Mouse (Mus musculus) cerebellum, adult 18-20 months (tissue): ENCODE results near the gene Zbp1.
A peak's percentile ranks its signal among the peaks of the same experiment; 100 is the strongest.

Source experiments
- DNase-seq, 2 experiments: peaks; one replicate each; pipeline ENCODE4 v3.0.0; 2021

Gene Zbp1

DNA sequence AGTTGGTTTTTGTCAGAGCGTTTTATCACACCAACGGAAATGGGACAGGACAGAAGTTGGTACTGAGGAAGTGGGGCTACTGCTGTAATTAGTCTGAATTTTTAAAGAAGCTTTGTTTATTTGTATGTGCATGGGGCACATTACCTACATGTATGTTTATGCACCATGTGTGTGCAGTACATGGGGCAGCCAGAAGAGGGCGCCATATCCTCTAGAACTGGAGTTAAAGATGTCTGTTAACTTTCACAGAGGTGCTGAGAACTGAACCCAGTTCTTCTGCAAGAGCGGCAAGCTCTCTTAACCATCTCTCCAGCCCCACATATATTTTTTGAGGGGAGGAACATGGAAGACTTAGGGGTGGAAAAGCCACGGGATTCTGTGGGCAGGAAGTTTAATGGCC is 43.0 kb downstream of the Zbp1 start:
- DNase-seq: no peak

DNA sequence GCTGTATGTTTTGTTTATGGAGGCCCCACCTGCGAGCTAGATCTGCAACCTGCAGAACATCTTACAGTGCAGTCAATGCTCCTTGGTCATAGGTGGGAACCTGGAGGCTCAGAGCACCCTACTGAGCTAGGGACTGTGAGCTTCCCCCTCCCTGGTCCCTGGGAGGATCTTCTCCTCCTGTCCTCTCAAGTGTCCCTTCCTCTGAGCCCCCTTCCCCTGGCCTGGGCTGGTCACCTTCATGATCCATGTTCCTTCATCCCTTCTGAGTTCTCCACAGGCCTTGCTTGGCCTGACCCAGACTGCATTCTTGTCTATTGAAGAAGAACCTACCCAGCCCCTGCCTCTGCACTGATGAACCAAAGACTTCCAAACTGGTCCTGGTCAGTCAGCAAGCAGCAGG is 44.2 kb downstream of the Zbp1 start:
- DNase-seq: no peak

DNA sequence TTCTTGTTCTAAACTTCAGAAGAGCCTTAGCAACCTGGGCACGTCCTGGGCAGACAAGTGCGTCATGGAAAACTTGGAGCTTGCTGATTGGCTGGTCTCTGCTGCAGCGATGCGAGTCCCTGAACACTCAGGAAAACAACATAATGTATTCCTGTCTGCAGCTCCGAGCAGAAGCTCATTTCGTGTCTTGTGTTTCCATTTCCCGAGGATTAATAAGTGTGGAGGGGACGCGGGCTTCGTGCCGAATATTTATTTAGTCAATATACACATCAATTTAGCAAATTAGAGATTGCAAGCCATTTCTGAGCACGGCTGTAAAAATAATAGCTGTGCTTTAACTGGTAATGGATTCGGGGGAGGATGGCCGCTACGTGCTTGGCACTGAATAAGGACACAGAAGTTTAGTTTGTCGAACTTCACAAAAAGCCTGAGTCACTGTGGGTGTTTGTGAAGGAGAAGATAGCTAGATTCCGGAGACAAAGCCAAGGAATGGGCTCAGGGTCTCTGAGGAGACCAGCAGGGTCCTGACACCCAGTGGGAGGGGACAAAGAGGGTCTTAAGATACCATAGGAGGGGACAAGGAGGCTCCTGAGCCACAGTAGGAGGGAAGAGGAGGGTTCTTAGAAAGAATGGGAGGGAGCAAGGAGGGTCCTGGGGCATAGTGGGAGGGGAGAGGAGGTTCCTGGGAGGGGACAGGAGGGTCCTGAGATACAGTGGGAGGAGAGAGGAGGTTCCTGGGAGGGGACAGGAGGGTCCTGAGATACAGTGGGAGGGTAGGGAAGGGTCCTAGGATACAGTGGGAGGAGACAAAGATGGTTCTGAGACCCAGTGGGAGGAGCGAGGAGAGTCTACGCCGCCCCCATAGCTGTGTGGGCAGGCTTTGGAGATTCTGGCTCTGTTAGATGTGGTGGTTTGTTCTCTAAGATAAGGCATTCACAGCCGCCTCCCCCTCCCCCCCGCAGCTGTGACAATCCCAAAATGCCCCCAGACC is 44.9 kb downstream of the Zbp1 start:
- peak in 1 of 2 experiments; percentile 15 for DNase-seq

DNA sequence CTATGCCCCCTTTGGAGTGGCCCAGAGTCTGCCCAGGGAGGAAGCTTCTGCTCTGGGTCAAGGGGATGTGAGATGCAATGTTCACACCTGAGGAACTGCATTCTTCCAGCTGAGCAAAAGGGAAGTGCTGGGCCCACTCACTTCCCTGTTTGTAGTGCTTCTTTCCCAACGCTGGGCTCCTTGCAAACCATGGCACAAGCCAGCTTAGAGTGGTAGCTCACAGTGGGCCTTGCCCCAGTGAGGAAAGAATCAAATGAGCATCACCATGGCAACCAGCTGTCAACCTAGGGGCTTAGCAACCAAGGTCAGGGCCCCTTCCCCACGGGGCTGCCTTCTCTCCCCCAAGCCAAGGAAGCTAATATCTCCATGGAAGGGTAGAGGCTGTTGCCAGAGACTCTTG is 45.7 kb downstream of the Zbp1 start:
- DNase-seq: no peak

DNA sequence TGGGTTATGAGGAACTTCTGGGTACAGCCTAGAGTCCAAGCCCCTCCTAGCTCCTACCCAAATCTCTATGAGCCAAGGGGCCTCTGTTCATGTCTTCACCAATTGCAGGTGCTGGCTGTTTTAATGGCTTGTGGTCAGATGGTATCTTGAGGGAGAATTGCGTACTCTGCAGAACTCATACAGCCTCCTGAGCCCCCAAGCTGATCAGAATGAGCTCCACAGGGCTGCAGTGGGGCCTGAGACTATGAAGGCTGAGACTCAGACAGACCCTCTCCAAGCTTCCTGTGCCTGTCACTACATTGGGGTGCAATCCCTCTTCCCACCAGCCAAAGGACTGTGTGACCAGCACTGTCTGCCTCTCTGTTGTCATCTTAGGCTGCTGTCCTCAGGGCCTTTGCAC is 46.3 kb downstream of the Zbp1 start:
- DNase-seq: no peak

DNA sequence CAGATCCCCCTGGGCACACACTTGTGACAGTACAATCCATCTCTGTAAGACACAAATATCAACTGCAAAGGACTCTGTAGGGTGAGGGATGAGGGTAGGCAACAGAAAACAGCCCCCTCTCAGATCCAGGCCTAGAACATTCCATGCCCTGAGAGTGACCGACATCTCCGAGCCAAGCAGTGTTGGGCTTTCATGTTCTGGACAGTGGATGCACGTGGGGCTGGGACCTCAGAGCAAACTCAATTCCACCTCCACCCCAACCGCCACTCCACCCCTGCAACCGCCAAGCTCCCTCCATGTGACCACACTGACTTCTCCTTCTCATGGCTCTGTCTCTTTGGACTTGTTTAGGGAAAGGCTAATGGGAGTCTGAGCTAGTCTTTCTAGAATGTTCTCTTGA is 46.8 kb downstream of the Zbp1 start:
- DNase-seq: no peak

DNA sequence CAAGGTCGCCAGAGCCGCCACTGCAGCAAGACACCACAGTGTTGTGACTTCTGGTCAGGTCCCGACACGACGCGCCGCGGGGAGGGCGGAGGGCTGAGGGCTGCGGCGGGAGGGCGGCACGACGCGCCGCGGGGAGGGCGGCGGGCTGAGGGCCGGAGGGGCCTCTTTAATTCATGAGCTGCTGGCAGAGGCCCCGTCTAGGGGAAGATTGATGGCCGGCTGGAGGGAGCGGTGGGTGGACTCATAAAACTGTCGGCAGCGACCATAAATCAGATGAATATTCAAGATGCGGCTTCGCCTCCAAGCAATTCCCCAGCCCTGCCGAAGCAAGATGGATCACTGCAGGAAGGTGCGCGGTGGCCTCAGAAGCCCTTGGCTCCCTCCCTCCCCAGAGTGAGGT is 47.3 kb downstream of the Zbp1 start:
- DNase-seq: peak; percentile 10 to 13

DNA sequence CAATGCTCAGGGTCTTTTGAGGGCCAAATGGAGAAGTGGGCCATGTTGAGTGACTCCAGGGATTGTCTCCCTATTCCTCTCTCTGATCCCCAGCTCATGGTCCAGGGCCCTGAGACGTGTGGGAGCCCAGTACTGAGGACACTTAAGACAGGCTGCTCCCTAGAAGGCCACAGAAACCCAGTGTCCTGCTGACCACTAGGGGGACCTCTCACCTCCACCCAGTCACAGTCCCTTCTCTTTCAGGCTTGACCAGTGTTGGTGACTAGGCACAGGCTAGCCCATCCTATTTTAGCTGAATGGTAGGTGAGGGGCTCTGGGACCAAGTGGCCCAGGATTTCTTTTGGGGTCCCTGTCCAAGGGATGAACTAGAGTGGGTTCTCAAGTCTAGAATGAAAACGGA is 48.0 kb downstream of the Zbp1 start:
- DNase-seq: no peak

DNA sequence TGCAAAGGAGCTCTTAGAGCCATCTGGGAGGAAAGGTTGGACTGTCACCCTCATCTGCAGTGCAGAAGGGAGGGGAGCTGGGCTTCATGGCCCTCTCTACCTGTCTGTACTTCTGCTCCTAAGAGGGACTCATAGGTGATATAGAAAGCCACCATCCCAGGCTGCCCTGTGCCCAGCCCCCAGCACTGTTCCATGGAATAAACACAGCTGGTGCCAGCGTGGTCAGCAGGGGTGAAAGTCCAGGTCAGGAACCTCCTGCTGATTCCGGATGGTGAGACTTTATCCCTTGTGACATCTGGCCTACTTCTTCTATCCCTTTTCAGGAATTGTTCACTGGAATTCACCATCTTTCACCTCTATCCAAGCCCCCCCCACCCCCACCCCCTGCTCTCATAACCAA is 48.6 kb downstream of the Zbp1 start:
- no peak for DNase-seq

DNA sequence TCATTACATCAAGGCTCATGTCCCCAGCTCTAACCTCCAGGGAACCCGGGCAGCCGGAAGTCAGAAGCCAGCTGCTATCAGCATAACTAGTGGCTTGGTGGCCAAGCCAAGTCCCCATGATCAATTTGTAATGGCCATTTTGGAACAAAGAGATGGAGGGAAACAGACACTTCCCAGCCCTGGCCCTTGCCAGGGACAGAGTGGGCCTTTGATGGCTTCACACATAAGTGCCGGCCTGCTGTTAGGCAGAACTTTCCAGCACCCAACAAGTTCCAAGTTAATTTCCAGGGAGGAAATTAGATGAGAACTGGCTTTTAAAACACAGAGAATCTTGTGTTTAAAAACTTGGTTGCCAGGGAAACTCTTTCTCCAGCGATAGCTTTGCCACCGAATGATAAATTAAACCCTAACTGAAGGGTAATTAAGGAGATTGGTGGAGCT is 50.3 kb downstream of the Zbp1 start:
- no peak for DNase-seq

DNA sequence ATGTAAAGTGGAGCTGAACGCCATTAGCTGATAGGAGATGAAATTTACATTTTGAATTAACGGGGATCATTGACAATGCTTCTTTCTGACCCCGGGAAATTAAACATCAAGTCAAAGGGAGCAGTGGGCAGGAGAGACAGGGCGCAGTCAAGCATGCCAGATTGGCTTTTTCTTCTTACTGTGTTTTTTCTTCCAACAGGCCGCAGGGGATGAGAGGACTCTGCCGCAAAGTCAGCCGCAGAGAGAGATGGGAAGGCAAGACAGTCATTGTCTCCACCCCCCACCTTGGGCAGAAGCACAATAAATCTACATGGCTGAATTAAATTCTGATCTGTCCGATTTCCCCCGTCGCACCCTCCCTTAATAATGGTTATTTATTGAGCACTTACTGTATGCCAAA is 53.4 kb downstream of the Zbp1 start:
- no peak for DNase-seq

DNA sequence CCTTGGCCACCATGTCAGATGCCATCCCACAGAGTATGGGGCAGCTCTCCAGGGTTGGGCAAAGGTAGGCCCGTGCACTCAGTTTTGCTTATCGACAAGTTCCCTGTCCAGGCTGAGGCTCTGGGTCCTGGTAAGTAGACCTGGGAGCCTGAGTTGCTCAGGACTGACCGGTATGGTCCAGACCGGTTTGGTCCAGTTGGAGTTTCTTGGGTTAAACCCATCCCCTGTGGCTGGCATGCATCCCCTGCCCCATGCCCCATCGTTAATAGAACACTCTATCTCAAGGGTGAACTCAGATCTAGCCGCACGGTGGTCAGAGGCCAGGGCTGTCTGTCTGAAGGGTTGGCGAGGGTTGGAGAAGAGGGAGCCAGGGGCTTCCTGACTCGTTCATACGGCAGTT is 53.8 kb downstream of the Zbp1 start:
- DNase-seq: no peak

DNA sequence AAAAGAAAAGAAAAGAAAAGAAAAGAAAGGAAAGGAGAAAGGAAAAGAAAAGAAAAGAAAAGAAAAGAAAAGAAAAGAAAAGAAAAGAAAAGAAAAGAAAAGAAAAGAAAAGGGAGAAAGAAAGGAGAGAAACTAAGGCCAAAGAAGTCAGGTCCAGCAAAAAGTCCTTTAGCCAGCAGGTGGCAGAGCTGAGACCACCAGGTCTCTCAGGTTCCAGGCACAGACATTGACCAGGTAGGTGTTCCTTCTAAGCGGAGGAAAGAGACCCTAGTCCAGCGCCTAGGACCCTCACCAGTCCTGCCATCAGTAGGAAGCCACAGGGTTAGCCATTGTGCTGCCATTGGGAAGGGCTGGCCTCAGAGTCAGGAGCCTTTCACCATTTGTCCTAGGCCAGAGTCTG is 54.4 kb downstream of the Zbp1 start:
- no peak for DNase-seq

DNA sequence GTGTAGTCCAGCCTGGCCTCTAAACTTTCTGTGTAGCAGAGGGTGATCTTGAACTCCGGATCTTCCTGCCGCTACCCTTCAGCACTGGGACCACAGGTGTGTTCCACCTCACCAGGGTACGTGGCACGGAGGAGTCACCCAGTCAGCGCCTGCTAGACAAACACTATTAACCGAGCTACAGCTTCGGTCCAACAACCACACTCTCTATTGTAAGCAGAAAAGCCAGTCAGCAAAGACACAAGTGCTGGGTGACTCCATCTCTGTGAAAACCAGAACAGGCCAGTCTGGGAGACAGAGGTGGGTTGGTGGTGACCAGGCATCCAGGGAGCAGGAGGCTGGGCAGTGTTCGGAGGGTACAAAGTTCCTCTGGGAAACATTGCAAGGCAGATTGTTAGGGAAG is 55.3 kb downstream of the Zbp1 start:
- no peak for DNase-seq

DNA sequence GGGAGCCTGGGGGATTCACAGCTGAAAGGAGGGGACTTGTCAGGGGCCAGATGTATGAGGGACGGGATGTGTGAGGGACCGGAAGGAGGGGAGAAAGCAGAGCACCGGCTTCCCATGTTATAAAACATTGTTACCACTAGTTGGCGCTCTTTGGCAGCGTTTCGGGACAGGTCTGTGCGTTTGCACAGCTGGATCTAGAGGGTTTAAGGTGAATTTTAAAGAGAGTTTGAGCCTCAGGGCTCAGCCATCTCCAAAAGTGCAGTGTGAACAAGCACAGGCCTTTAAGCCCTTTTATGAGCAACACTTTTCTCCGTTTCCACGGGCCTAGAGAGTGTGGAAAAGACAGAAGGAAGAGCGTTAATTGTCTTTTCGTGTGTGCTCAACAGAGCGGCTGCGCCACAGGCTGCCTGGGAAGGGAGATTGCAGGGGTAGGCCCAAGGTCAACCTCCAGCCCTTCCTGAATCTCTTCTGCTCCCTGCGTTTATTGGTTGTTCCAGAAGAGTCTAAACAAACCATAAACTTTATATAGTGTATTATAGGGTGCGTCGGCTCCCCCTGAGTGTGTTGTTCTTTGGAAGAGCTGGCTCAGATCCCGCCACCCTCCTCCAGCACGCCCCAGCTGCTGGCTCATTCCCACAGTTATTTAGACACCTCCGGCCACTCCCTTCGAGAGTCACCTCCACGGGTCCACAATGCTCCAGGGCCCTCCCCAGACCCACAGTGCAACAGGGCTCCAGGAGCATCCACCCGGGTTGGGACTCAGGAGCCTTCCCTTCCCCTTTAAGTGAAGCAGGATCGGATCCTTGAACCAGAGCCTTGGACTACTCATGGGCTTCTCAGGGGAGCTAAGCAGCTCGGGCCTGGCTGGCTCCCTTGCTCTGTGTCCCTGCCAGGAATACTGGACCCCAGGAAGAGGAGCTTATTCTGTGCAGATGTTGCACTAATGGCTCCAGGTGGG is 59.1 kb downstream of the Zbp1 start:
- peak in 1 of 2 experiments; percentile 11 for DNase-seq

DNA sequence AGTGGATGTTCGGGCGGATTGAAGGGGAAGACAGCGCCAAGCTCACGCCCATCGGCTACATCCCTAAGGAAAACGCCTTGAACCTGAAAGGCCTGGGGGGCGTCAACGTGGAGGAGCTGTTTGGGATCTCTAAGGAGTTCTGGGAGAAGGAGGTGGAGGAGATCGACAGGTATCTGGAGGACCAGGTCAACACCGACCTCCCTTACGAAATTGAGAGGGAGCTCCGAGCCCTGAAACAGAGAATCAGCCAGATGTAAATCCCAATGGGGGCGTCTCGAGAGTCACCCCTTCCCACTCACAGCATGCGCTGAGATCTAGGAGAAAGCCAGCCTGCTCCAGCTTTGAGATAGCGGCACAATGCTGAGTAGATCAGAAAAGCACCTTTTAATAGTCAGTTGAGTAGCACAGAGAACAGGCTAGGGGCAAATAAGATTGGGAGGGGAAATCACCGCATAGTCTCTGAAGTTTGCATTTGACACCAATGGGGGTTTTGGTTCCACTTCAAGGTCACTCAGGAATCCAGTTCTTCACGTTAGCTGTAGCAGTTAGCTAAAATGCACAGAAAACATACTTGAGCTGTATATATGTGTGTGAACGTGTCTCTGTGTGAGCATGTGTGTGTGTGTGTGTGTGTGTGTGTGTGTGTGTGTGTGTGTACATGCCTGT is 60.2 kb downstream of the Zbp1 start:
- no peak for DNase-seq

DNA sequence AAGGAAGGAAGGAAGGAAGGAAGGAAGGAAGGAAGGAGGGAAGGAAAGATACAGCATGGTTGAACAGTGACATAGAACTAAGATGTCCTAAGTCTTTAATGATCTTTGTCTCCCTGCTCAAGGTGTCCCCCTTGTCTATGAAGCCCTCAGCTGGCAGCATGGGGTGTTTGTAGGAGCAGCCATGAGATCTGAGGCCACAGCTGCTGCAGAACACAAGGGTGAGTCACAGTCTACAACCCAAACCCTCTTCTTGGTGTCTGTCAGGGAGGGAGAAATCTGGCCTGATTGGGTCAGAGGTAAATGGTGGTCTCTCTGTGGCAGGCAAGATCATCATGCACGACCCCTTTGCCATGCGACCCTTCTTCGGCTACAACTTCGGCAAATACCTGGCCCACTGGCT is 60.9 kb downstream of the Zbp1 start:
- DNase-seq: no peak

DNA sequence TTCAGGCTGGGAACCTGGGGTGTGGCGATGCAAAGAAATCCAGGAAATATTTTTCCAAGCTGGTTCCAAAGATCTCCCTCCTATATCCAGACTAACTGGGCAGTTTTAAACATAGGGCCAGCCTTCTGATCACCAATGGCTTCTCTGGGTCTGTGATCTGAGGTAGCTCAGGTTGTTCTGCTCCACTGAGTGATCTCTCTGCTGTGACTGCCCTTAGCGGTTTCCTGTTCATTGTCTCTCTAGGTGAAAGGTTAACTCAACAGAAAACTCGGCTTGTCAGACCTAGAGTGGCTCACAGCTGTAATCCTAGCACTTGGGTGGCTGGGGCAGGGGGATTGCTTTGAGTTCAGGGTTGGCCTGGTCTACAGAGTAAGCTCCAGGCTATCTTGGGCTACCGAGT is 61.3 kb downstream of the Zbp1 start:
- no peak for DNase-seq

DNA sequence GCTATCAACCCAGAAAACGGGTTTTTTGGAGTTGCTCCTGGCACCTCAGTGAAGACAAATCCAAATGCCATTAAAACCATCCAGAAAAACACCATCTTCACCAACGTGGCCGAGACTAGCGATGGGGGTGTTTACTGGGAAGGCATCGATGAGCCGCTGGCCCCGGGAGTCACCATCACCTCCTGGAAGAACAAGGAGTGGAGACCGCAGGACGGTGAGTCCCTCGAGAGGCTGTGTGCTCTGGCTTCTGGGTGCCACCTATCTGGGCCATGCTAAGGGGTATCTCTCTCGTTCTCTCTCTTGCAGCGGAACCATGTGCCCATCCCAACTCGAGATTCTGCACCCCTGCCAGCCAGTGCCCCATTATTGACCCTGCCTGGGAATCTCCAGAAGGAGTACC is 61.8 kb downstream of the Zbp1 start:
- no peak for DNase-seq
